Mouse (Mus musculus) cerebellum, adult (tissue): ENCODE data around the gene Agfg1.
"Not testable (repeated sequence)": the region's sequence is repeated elsewhere in the genome, so short reads cannot be mapped to it uniquely, and the experiment has no call there.

Experiments
- ATAC-seq: cut with Nextera tagmentation; 2 replicates; pipeline ENCODE4 v1.9.2; 2017; ENCODE audit warnings: mild to moderate bottlenecking, moderate library complexity, mixed read lengths; ENCODE audit not compliant: insufficient number of reproducible peaks, low FRiP score, low TSS enrichment

Gene Agfg1

GRCm38 (mm10) chr1:82893269-82893668 lies 54.0 kb downstream of the Agfg1 start:
- ATAC-seq: peak; percentile 80

- ATAC-seq: no peak
Measured at GRCm38 (mm10) chr1:82900567-82900966, 61.3 kb downstream of the Agfg1 start.

GRCm38 (mm10) chr1:82901201-82901600 lies 61.9 kb downstream of the Agfg1 start:
- ATAC-seq: no peak

GRCm38 (mm10) chr1:82905886-82906285 lies 66.6 kb downstream of the Agfg1 start:
- ATAC-seq: no peak

- no peak for ATAC-seq
Measured at GRCm38 (mm10) chr1:82913025-82913424, 73.7 kb downstream of the Agfg1 start, which contains the start of gene A030005L19Rik. Gene A030005L19Rik, plus strand, starts transcription at chr1:82913325.

GRCm38 (mm10) chr1:82913434-82913833 lies 74.2 kb downstream of the Agfg1 start:
- ATAC-seq: not testable (repeated sequence)

- no peak for ATAC-seq
Measured at GRCm38 (mm10) chr1:82924650-82925049, 85.4 kb downstream of the Agfg1 start, which contains the start of gene A030014E15Rik. Gene A030014E15Rik, plus strand, starts transcription at chr1:82924917.

- ATAC-seq: not testable (repeated sequence)
Measured at GRCm38 (mm10) chr1:82930558-82930957, 91.3 kb downstream of the Agfg1 start.

- ATAC-seq: not testable (repeated sequence)
Measured at GRCm38 (mm10) chr1:82931326-82931725, 92.0 kb downstream of the Agfg1 start, which contains the start of gene Gm6217. Gene Gm6217, minus strand, starts transcription at chr1:82931399.

- ATAC-seq: no peak
Measured at GRCm38 (mm10) chr1:82938666-82939065, 99.4 kb downstream of the Agfg1 start.

- not testable (repeated sequence) for ATAC-seq
Measured at GRCm38 (mm10) chr1:82942505-82942904, 103.2 kb downstream of the Agfg1 start.

- not testable (repeated sequence) for ATAC-seq
Measured at GRCm38 (mm10) chr1:82943295-82943694, 104.0 kb downstream of the Agfg1 start, which contains the start of gene A030003K21Rik. Gene A030003K21Rik, minus strand, starts transcription at chr1:82943388.

- not testable (repeated sequence) for ATAC-seq
Measured at GRCm38 (mm10) chr1:82946029-82946428, 106.7 kb downstream of the Agfg1 start.

- no peak for ATAC-seq
Measured at GRCm38 (mm10) chr1:82948601-82949000, 109.3 kb downstream of the Agfg1 start.
